Mouse (Mus musculus) kidney, postnatal 4 days (tissue): ENCODE results near the gene Arhgap17.

Experiments
- DNase-seq, 2 experiments: peaks; one replicate each; pipeline ENCODE4 v3.0.0; 2021; ENCODE audit warnings: mixed read lengths in 2 of 2

Arhgap17 gene

DNA sequence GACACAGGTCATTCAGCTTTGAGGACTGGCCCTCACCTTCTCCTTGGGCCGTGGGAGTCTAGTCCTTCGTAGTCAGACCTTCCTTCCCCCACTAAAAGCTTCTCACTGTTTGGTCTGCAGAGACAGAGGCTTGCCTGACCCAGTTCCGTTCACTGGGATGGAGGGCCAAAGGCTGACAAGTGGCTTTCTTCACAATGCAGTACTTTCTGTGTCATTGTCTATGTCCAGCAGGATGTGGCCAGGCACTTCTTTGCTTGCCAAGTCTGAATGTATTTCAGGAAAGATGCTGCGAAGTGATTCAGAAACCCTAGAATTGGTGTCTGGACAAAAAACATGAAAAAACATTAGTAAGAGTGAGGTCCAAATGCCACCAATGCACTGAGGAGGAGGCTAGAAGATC, 89.9 kb downstream of the Arhgap17 start:
- DNase-seq = no peak

DNA sequence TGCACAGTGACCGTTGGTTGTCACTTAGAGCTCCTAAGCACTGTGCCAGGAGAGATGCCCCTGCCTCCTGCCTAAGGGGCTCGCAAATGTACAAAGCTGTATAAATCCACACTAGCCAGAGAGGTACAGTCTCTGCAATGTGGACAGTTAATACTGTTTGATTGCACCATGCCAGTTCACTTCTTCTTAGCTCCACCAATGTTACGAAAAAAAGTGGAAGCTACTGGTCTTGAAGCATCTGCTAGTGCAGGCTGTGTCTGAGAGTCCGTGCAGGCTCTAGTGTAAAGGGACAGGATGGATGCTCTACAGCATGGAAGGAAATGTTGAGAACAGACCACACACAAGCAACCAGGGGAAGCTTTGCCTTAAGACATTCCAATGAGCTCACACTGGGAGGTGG, 93.1 kb downstream of the Arhgap17 start:
- no peak for DNase-seq

DNA sequence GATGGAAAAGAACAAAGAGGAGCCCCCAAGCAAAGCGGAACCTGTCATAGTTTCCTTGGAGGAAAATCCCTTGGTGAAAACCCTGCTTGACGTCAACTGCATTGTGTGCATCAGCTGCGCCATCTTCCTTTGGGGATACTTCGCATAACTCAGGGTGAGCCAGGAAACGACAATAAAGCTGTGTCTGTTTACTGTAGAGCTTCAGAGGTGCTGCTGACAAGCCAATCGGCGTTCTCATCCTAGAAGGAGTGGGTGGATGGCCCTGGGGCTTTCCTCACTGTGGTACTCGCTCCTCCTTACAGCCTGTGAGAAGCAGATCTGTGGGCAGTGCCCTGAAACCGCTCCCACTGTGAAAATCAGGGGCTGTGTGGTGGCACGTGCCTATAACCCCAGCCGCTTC, 96.7 kb downstream of the Arhgap17 start:
- no peak for DNase-seq

DNA sequence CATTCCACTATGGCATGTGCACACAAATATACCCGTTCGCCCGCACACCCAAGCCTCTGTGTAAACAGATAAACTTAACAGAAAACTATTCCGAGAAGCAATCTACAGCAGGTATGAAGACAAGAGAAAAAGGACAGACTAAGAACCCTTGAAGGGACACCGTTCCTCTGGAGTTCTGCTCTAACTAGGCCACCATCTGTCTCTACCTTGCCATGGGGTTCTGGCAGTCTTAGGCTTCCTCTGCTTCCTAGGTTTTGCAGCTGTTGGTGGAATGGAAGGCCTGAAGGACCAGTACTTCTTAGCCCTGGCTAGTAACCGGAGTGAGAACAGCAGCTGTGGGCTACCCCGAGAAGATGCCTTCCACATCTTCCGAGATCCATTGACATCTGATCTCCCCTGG, 111.6 kb downstream of the Arhgap17 start:
- no peak for DNase-seq

GRCm38 (mm10) chr7:123254196-123254970, 115.3 kb downstream of the Arhgap17 start:
- no peak for DNase-seq

DNA sequence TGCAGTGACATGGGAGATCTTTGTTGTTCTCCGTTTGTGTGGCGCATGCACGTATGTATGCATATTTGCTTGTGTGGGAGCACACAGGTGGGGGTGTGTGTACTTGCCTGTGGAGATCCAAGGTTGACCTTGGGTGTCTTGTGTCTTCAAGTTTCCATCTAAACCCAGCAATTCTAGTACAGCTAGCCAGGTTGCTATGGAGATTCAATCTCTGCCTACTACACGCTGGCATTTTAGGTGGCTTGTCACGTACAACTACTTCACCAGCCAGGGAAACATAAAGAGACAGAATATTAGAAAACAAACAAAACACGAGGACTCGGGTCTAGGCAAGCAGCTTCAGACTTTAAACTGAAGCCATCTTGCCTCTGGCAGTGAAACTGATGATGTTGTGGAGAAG, 116.3 kb downstream of the Arhgap17 start:
- no peak for DNase-seq

GRCm38 (mm10) chr7:123251343-123251742, 118.4 kb downstream of the Arhgap17 start:
- DNase-seq = no peak

GRCm38 (mm10) chr7:123248166-123248565, 121.5 kb downstream of the Arhgap17 start:
- no peak for DNase-seq

- no peak for DNase-seq
Observed at GRCm38 (mm10) chr7:123246504-123247084, 123.1 kb downstream of the Arhgap17 start.

DNA sequence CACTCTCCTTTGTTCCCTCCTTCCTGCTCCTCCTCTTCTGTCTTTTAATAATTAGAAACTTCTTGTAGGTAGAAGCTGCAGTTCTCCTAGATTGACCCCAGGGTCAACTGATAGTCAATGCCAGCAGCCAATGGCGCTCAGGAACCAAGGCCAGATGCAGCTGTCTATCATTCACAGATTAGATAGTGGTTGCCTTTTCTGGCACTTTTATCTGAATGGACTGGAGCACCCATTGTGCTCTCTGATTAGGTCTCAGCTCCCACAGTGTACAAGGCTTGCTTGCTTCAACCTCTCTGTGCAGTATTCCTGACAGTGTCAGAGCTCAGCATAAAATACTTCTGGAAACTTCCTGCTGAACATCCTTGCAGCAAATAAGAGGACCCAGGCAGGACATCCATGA, 124.9 kb downstream of the Arhgap17 start:
- DNase-seq = no peak

DNA sequence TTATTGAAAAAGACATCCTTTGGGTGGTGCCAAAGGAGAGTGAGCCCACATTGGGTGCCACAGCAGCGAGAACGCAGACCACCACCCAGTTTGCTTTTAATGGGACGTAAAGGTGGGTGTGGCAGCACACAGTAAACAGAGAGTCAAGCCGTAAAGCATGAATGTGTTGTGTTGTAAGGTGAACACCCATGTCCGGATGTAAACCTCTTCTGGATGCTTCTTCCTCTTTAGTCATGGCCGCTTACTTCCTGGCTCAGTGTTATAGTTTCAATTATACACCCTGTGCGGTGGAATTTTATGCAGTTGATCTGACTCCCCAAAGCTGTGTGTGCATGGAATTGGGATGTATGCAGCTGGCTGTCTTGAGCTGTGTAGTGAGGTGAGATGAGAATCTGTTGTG, 127.5 kb downstream of the Arhgap17 start:
- DNase-seq = no peak

- no peak for DNase-seq
Observed at GRCm38 (mm10) chr7:123240064-123240463, 129.7 kb downstream of the Arhgap17 start.

- no peak for DNase-seq
Observed at GRCm38 (mm10) chr7:123238621-123239020, 131.1 kb downstream of the Arhgap17 start.

DNA sequence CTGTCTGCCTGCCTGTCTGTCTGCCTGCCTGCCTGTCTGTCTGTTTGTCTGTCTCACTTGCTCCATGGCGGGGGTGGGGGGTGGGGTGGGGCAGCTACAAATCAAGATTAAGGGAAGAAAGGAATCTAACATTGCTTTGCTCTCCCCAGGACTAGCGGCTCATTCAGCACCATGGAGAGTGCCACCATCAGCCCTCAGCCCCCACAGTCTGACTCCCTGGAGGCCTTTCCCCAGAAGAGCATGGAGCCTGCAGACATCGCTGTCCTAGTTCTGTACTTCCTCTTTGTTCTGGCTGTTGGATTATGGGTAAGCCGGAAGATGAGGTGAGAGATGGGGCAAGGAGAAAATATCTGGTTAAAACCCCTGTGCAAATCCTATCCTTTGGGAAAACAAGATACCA, 134.3 kb downstream of the Arhgap17 start:
- peak; percentile 80 to 82 for DNase-seq
